Mouse (Mus musculus) common myeloid progenitor, adult 5-6 weeks (primary cell): ENCODE data around the gene Pofut2. TPM values are rescaled to one million over a fixed set of nuclear protein-coding genes. Genes with fewer than 3 reads are reported as not detected.

Experiments used
- ATAC-seq: replicated peaks from 2 replicates; pipeline ENCODE4 v1.8.0; 2016; ENCODE audit warnings: low read depth, mild to moderate bottlenecking, moderate TSS enrichment, inconsistent platforms; ENCODE audit not compliant: poor library complexity, severe bottlenecking
- total RNA-seq: library from RNA; stranded (forward); fragments of 200-1000, 187-1606 nt; gene quantifications from 2 replicates; pipeline ENCODE4 v1.2.3, GENCODE M21; 2017

Gene Pofut2
- 9.6 and 13.9 TPM in 2 replicates for total RNA-seq

- peak; percentile 97 for ATAC-seq
Measured at GRCm38 (mm10) chr10:77258704-77259621, at the start of gene Pofut2. Pofut2 (plus strand) TSS chr10:77259218.

GRCm38 (mm10) chr10:77209261-77209660, 49.8 kb upstream of the Pofut2 start:
- ATAC-seq, result no peak

GRCm38 (mm10) chr10:77210666-77211065, 48.4 kb upstream of the Pofut2 start:
- no peak for ATAC-seq

- peak; percentile 65 for ATAC-seq
Measured at GRCm38 (mm10) chr10:77211116-77211570, 47.9 kb upstream of the Pofut2 start.

- no peak for ATAC-seq
Measured at GRCm38 (mm10) chr10:77212354-77213120, 46.5 kb upstream of the Pofut2 start.

- ATAC-seq, result no peak
Measured at GRCm38 (mm10) chr10:77213483-77213882, 45.5 kb upstream of the Pofut2 start.

- no peak for ATAC-seq
Measured at GRCm38 (mm10) chr10:77214586-77214985, 44.4 kb upstream of the Pofut2 start.

GRCm38 (mm10) chr10:77215641-77216040, 43.4 kb upstream of the Pofut2 start:
- peak; percentile 60 for ATAC-seq

GRCm38 (mm10) chr10:77216313-77216712, 42.7 kb upstream of the Pofut2 start:
- no peak for ATAC-seq

GRCm38 (mm10) chr10:77217155-77217731, 41.8 kb upstream of the Pofut2 start:
- no peak for ATAC-seq

- no peak for ATAC-seq
Measured at GRCm38 (mm10) chr10:77218059-77218458, 41.0 kb upstream of the Pofut2 start.

GRCm38 (mm10) chr10:77219411-77220025, 39.5 kb upstream of the Pofut2 start:
- no peak for ATAC-seq

- ATAC-seq, result peak; percentile 81
Measured at GRCm38 (mm10) chr10:77221108-77221507, 37.9 kb upstream of the Pofut2 start.

- ATAC-seq, result no peak
Measured at GRCm38 (mm10) chr10:77222963-77223552, 36.0 kb upstream of the Pofut2 start.

- ATAC-seq, result no peak
Measured at GRCm38 (mm10) chr10:77224390-77224789, 34.6 kb upstream of the Pofut2 start.

GRCm38 (mm10) chr10:77225414-77225813, 33.6 kb upstream of the Pofut2 start:
- ATAC-seq, result peak; percentile 70

GRCm38 (mm10) chr10:77225995-77226688, 32.9 kb upstream of the Pofut2 start:
- no peak for ATAC-seq

- ATAC-seq, result no peak
Measured at GRCm38 (mm10) chr10:77226691-77227367, 32.2 kb upstream of the Pofut2 start.

- no peak for ATAC-seq
Measured at GRCm38 (mm10) chr10:77227368-77227723, 31.7 kb upstream of the Pofut2 start.
